Mouse (Mus musculus): ENCODE results near the gene Otulin. TPM values are rescaled to one million over a fixed set of nuclear protein-coding genes. Genes with fewer than 3 reads are reported as not detected.

Gene Otulin
- total and polyA plus RNA-seq, 3 experiments = 65.5 to 70.6 TPM; not detected in 1

DNA sequence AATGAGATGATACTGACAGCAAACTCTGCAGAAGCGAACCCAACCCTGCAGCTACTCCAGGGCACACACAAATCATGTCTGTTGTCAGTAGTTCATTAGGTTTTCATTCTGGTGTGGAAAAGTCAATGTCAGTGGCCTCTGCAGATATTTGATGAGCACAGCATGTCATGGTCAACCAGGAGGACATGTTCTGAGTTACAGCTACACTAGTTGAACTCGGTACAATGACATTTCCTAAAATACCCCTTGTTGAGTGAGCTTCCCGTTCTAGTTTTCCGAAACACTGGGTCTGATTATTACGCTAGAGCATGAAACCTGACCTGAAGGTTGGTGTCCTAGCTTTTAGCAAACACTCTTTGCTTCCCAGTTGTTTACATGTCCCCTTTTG lies 44.4 kb downstream of the Otulin start:
- Histone ChIP-seq H3K27ac (ENCODE audit: control insufficient read depth, low read depth, low read length) (no peak overlapping the region), H3K36me3 (ENCODE audit: control insufficient read depth in 1 of 2, insufficient read depth in 2 of 2, low read length in 2 of 2) (no peaks in the 10 kb centered on the region), H3K9me3 (replicated peaks; ENCODE audit: insufficient read depth, low read length) (no peaks in the 10 kb centered on the region), H3K27me3 (ENCODE audit: control insufficient read depth in 1 of 2, insufficient read depth in 2 of 2, low read length in 2 of 2) (no peaks in the 10 kb centered on the region), H3K4me3 (ENCODE audit: control insufficient read depth in 1 of 2, insufficient read depth in 1 of 2, low read depth in 2 of 2, low read length in 2 of 2) (no peak overlapping the region), H3K4me1 (ENCODE audit: control insufficient read depth in 1 of 2, insufficient read depth in 2 of 2, low read length in 2 of 2) (peaks cover 0 to 3% of the 10 kb centered on the region in 2 experiments; a peak in 1 of 4 replicates), H3K9ac (ENCODE audit: control insufficient read depth, low read depth, low read length, poor library complexity, severe bottlenecking) (no peak overlapping the region), H3K79me2 (ENCODE audit: control insufficient read depth, insufficient read depth, low read length, poor library complexity) (no peaks in the 10 kb centered on the region)
- TF ChIP-seq TCF12 (IDR thresholded peaks at IDR 0.05; ENCODE audit: low read depth, low read length) = no peak
- no peak for DNase-seq (ENCODE audit: low read depth, low spot score)

DNA sequence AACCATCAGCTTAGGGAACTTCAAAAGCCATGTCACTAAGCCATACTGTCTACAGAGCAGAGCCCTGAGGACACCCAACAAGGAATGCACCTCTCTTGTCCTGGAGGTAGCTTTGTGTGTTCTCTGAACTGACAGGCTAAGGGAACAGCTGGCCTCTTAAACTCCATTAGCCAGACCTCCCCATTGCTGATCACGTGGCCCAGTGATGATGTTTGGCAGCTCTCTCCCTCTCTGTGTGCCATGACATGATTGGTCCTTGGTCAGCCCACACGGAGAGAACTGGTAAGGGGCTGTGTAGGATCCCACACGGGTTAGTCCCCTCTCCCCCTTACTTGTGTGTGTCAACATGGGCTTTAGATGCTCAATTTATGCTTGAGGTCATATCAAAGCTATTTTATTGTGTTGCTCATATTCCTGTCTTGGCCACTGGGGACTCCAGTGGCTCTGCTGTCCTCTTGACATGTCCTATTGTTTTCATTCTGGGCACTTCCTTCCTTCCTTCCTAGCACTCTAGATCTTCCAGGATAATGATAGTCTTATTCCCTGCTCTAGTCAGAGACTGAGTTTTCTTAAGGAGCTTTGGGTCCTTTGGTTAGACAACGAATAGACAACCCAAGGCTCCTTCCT lies 44.9 kb downstream of the Otulin start:
- Histone ChIP-seq H3K36me3 (ENCODE audit: control insufficient read depth in 1 of 2, insufficient read depth in 2 of 2, low read length in 2 of 2) (no peaks in the 10 kb centered on the region), H3K79me2 (ENCODE audit: control insufficient read depth, insufficient read depth, low read length, poor library complexity) (no peaks in the 10 kb centered on the region), H3K27ac (ENCODE audit: control insufficient read depth, low read depth, low read length) (no peak overlapping the region), H3K9ac (ENCODE audit: control insufficient read depth, low read depth, low read length, poor library complexity, severe bottlenecking) (no peak overlapping the region), H3K27me3 (ENCODE audit: control insufficient read depth in 1 of 2, insufficient read depth in 2 of 2, low read length in 2 of 2) (no peaks in the 10 kb centered on the region), H3K4me3 (ENCODE audit: control insufficient read depth in 1 of 2, insufficient read depth in 1 of 2, low read depth in 2 of 2, low read length in 2 of 2) (no peak overlapping the region), H3K9me3 (replicated peaks; ENCODE audit: insufficient read depth, low read length) (no peaks in the 10 kb centered on the region), H3K4me1 (ENCODE audit: control insufficient read depth in 1 of 2, insufficient read depth in 2 of 2, low read length in 2 of 2) (peaks cover 0 to 3% of the 10 kb centered on the region in 2 experiments; a peak in 1 of 4 replicates)
- no peak for DNase-seq (ENCODE audit: low read depth, low spot score)
- TF ChIP-seq MEF2A (IDR thresholded peaks at IDR 0.05; ENCODE audit: extremely low read depth, insufficient replicate concordance, low read depth, low read length, poor library complexity, severe bottlenecking) = no peak

- no peak for DNase-seq (ENCODE audit: low read depth, low spot score)
- no peak overlapping the region for H3K4me3 ChIP-seq (ENCODE audit: control insufficient read depth in 1 of 2, insufficient read depth in 1 of 2, low read depth in 2 of 2, low read length in 2 of 2)
- H3K9me3 ChIP-seq (replicated peaks; ENCODE audit: insufficient read depth, low read length) = no peaks in the 10 kb centered on the region
- H3K9ac ChIP-seq (ENCODE audit: control insufficient read depth, low read depth, low read length, poor library complexity, severe bottlenecking) = no peak overlapping the region
- no peaks in the 10 kb centered on the region for H3K79me2 ChIP-seq (ENCODE audit: control insufficient read depth, insufficient read depth, low read length, poor library complexity)
- 0 out of 4 replicates have a peak, but pooled peaks of 1 of the 2 experiments have one; percentile 26 for TF ChIP-seq POLR2A (IDR thresholded peaks at IDR 0.05; ENCODE audit: control insufficient read depth in 1 of 2, insufficient read depth in 1 of 2, low read depth in 1 of 2, low read length in 2 of 2, poor library complexity in 1 of 2)
- no peak for TF ChIP-seq RCOR1 (IDR thresholded peaks at IDR 0.05; ENCODE audit: low read depth, low read length)
- no peak overlapping the region for H3K27ac ChIP-seq (ENCODE audit: control insufficient read depth, low read depth, low read length)
- H3K4me1 ChIP-seq (ENCODE audit: control insufficient read depth in 1 of 2, insufficient read depth in 2 of 2, low read length in 2 of 2) = no peaks in the 10 kb centered on the region
- H3K27me3 ChIP-seq (ENCODE audit: control insufficient read depth in 1 of 2, insufficient read depth in 2 of 2, low read length in 2 of 2) = no peaks in the 10 kb centered on the region
- H3K36me3 ChIP-seq (ENCODE audit: control insufficient read depth in 1 of 2, insufficient read depth in 2 of 2, low read length in 2 of 2) = no peaks in the 10 kb centered on the region
Observed at GRCm38 (mm10) chr15:27583620-27584019, 46.9 kb downstream of the Otulin start.

GRCm38 (mm10) chr15:27583042-27583441 lies 47.5 kb downstream of the Otulin start:
- Histone ChIP-seq H3K4me3 (ENCODE audit: control insufficient read depth in 1 of 2, insufficient read depth in 1 of 2, low read depth in 2 of 2, low read length in 2 of 2) (no peak overlapping the region), H3K27ac (ENCODE audit: control insufficient read depth, low read depth, low read length) (no peak overlapping the region), H3K9me3 (replicated peaks; ENCODE audit: insufficient read depth, low read length) (no peaks in the 10 kb centered on the region), H3K4me1 (ENCODE audit: control insufficient read depth in 1 of 2, insufficient read depth in 2 of 2, low read length in 2 of 2) (no peaks in the 10 kb centered on the region), H3K79me2 (ENCODE audit: control insufficient read depth, insufficient read depth, low read length, poor library complexity) (no peaks in the 10 kb centered on the region), H3K36me3 (ENCODE audit: control insufficient read depth in 1 of 2, insufficient read depth in 2 of 2, low read length in 2 of 2) (no peaks in the 10 kb centered on the region), H3K27me3 (ENCODE audit: control insufficient read depth in 1 of 2, insufficient read depth in 2 of 2, low read length in 2 of 2) (no peaks in the 10 kb centered on the region), H3K9ac (ENCODE audit: control insufficient read depth, low read depth, low read length, poor library complexity, severe bottlenecking) (no peak overlapping the region)
- no peak for TF ChIP-seq MAZ (IDR thresholded peaks at IDR 0.05; ENCODE audit: low read depth, low read length)
- peak; percentile 12 for TF ChIP-seq RAD21 (IDR thresholded peaks at IDR 0.05; ENCODE audit: low read depth, low read length)
- TF ChIP-seq CTCF (IDR thresholded peaks at IDR 0.05 in 2 of 3, conservative IDR thresholded peaks at IDR 0.05 in 1 of 3; ENCODE audit: control insufficient read depth in 1 of 3, insufficient read depth in 1 of 3, low read depth in 2 of 3, low read length in 3 of 3, poor library complexity in 1 of 3, severe bottlenecking in 1 of 3) = peak in 2 of 3 experiments; percentile 21 to 56; a peak in 3 of 6 replicates
- DNase-seq (ENCODE audit: low read depth, low spot score) = peak; percentile 27

Data from MEL (cell line).